Mouse (Mus musculus): ENCODE results near the gene Grip2. TPM values are rescaled to one million over a fixed set of nuclear protein-coding genes. Genes with fewer than 3 reads are reported as not detected.

The Grip2 gene
- total and polyA plus RNA-seq, 3 experiments: 0.07 TPM; not detected in 2

DNA sequence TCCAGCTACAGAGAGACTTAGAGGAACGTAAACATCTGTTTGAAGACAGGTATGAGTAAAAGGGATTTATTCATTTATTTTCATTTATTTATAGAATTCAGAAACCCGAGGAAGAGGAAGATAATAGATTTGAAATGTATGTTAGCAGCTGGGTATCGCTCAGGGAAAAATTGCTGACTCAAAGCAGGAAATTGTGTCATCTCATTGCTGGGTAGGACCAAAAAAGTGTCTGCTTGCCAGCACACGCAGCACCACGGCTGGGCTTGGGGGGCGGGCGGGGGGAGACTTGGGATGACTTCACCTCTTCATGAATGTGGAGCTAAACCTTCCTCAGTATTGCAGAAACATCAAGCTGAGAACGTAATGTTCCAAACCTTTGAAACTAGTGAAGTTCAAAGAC lies 59.5 kb downstream of the Grip2 start (continued):
- TF ChIP-seq IRF4 (IDR thresholded peaks at IDR 0.05; ENCODE audit: low read depth, low read length) (peak; percentile 91), TBP (conservative IDR thresholded peaks at IDR 0.05; ENCODE audit: low read depth, low read length) (no peak), POLR2AphosphoS2 (IDR thresholded peaks at IDR 0.05; ENCODE audit: low read depth, low read length) (no peak), TCF12 (IDR thresholded peaks at IDR 0.05; ENCODE audit: low read depth, low read length) (peak; percentile 61; the same call in 1 of the 2 replicates), E2F4 (IDR thresholded peaks at IDR 0.05; ENCODE audit: insufficient replicate concordance, low read depth, low read length) (no peak), KAT2A (IDR thresholded peaks at IDR 0.05; ENCODE audit: insufficient replicate concordance, low read length) (no peak), ZKSCAN1 (IDR thresholded peaks at IDR 0.05; ENCODE audit: borderline replicate concordance, low read depth, low read length) (no peak), UBTF (IDR thresholded peaks at IDR 0.05; ENCODE audit: low read depth, low read length) (no peak)

DNA sequence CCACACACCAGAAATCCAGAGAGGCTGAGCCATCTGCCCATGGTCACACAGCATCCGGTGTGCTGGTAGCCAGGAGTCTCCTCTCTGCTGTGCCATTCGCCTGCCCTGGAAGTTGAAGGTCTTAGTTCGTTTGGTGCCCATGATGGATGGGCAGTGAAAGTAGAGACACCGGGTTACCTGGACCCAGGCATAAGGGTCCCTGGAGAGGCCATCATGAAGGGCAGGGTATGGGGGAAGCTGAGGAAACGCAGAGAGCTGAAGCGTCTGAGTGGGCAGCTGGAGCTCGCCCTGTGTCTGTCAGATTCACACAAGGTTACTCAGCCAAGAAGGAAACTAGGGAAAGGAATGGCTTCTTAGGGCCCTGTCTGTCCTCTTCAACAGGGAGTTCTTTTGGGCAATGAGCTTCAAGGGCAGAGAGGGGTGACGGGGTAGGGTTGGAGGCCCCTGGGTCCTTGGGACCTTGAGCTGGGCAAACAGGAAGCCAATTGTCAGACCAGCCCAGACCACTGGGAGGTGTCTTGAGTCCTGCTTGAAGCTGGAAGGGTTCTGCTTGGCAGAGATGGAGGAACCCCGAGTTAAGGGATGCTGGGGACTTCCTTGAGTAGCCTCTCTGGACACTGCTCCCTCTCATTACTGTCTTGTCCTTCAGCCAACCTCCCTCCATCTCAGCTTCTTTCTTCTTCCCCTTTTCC lies 64.9 kb downstream of the Grip2 start:
- peak in 1 of 2 experiments; percentile 38; a peak in 2 of 4 replicates for TF ChIP-seq CTCF (conservative IDR thresholded peaks at IDR 0.05 in 1 of 2, IDR thresholded peaks at IDR 0.05 in 1 of 2; ENCODE audit: low read depth in 2 of 2, low read length in 2 of 2)
- TF ChIP-seq HCFC1 (IDR thresholded peaks at IDR 0.05; ENCODE audit: low read depth, low read length): no peak
- TF ChIP-seq RAD21 (IDR thresholded peaks at IDR 0.05; ENCODE audit: low read depth, low read length): peak; percentile 14
- Histone ChIP-seq H3K4me2 (ENCODE audit: insufficient read depth, low read depth, poor library complexity, severe bottlenecking) (no peak overlapping the region), H3K9me3 (replicated peaks; ENCODE audit: low read length) (no peaks in the 10 kb centered on the region), H3K4me3 (replicated peaks in 1 of 3; ENCODE audit: low read depth in 2 of 3, low read length in 2 of 3, poor library complexity in 1 of 3) (no peak overlapping the region), H3K9ac (ENCODE audit: insufficient read depth, low read depth) (no peak overlapping the region), H3K27ac (ENCODE audit: insufficient read depth, low read depth) (no peak overlapping the region), H3K79me2 (replicated peaks; ENCODE audit: control insufficient read depth, extremely low read depth, insufficient read depth, poor library complexity, severe bottlenecking) (no peaks in the 10 kb centered on the region), H3K27me3 (replicated peaks) (no peaks in the 10 kb centered on the region), H3K4me1 (ENCODE audit: control insufficient read depth in 1 of 2, insufficient read depth in 2 of 2) (peaks cover 13 to 15% of the 10 kb centered on the region in 2 experiments), H3K36me3 (replicated peaks in 1 of 2; ENCODE audit: control insufficient read depth in 1 of 2, insufficient read depth in 1 of 2, low read length in 1 of 2) (peaks cover 2 to 29% of the 10 kb centered on the region in 2 experiments)
- in situ Hi-C loops (cut with MboI; ENCODE audit: low pct_ligation_motif_present, low pct_unique_long_range_greater_than_20kb, low sequenced_read_pairs) (no loop called here), dilution Hi-C loops (cut with MboI; ENCODE audit: extremely low pct_ligation_motif_present, extremely low pct_unique_long_range_greater_than_20kb, low sequenced_read_pairs) (no loop called here)
- no peak for DNase-seq (ENCODE audit: extremely low read depth)

DNA sequence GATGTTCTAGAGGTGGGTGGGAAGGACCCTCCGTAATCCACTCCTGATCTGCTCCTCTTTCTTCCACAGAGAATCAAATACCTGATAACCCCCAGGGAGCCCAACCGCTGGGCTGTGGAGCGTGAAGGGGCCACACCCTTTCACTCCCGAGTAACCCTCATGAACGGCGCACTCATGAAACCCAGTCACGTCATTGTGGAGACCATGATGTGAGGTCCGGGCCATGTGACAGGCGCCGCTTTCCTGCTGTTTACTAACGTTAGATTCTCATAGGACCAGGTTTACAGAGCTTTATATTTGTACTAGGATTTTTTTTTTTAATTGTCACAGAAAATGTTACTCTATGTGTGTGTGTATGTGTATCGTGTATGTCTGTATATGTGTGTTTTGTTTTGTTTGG lies 72.2 kb downstream of the Grip2 start:
- Histone ChIP-seq H3K4me3 (replicated peaks in 1 of 3; ENCODE audit: low read depth in 2 of 3, low read length in 2 of 3, poor library complexity in 1 of 3) (no peak overlapping the region), H3K79me2 (replicated peaks; ENCODE audit: control insufficient read depth, extremely low read depth, insufficient read depth, poor library complexity, severe bottlenecking) (no peaks in the 10 kb centered on the region), H3K9ac (ENCODE audit: insufficient read depth, low read depth) (no peak overlapping the region), H3K36me3 (replicated peaks in 1 of 2; ENCODE audit: control insufficient read depth in 1 of 2, insufficient read depth in 1 of 2, low read length in 1 of 2) (peaks cover 25 to 80% of the 10 kb centered on the region in 2 experiments), H3K9me3 (replicated peaks; ENCODE audit: low read length) (no peaks in the 10 kb centered on the region), H3K27ac (ENCODE audit: insufficient read depth, low read depth) (no peak overlapping the region), H3K27me3 (replicated peaks) (no peaks in the 10 kb centered on the region), H3K4me1 (ENCODE audit: control insufficient read depth in 1 of 2, insufficient read depth in 2 of 2) (peaks cover 12 to 31% of the 10 kb centered on the region in 2 experiments), H3K4me2 (ENCODE audit: insufficient read depth, low read depth, poor library complexity, severe bottlenecking) (no peak overlapping the region)
- dilution Hi-C loops (cut with MboI; ENCODE audit: extremely low pct_ligation_motif_present, extremely low pct_unique_long_range_greater_than_20kb, low sequenced_read_pairs) (no loop called here), in situ Hi-C loops (cut with MboI; ENCODE audit: low pct_ligation_motif_present, low pct_unique_long_range_greater_than_20kb, low sequenced_read_pairs) (no loop called here)
- TF ChIP-seq NELFE (IDR thresholded peaks at IDR 0.05; ENCODE audit: low read depth, low read length) (no peak), BHLHE40 (IDR thresholded peaks at IDR 0.05; ENCODE audit: low read depth, low read length) (peak; percentile 61), TCF12 (IDR thresholded peaks at IDR 0.05; ENCODE audit: low read depth, low read length) (no peak), IRF4 (IDR thresholded peaks at IDR 0.05; ENCODE audit: low read depth, low read length) (peak; percentile 43; the same call in 1 of the 2 replicates), EP300 (IDR thresholded peaks at IDR 0.05; ENCODE audit: low read length) (no peak), USF2 (conservative IDR thresholded peaks at IDR 0.05; ENCODE audit: low read depth, low read length) (peak; percentile 39), TBP (conservative IDR thresholded peaks at IDR 0.05; ENCODE audit: low read depth, low read length) (0 out of 2 replicates have a peak, but pooled peaks have one; percentile 13), MYC (IDR thresholded peaks at IDR 0.05; ENCODE audit: low read depth, low read length) (peak; percentile 52; the same call in 1 of the 2 replicates), USF1 (IDR thresholded peaks at IDR 0.05; ENCODE audit: low read depth, low read length) (peak; percentile 68), SMC3 (IDR thresholded peaks at IDR 0.05; ENCODE audit: low read depth, low read length) (no peak), MAX (IDR thresholded peaks at IDR 0.05; ENCODE audit: low read length) (peak; percentile 83), HCFC1 (IDR thresholded peaks at IDR 0.05; ENCODE audit: low read depth, low read length) (peak; percentile 30; the same call in 1 of the 2 replicates), MXI1 (IDR thresholded peaks at IDR 0.05; ENCODE audit: low read depth, low read length) (peak; percentile 73; the same call in 1 of the 2 replicates), ZKSCAN1 (IDR thresholded peaks at IDR 0.05; ENCODE audit: borderline replicate concordance, low read depth, low read length) (no peak), MEF2A (IDR thresholded peaks at IDR 0.05; ENCODE audit: borderline replicate concordance, low read depth, low read length) (0 out of 2 replicates have a peak, but pooled peaks have one; percentile 29), GABPA (IDR thresholded peaks at IDR 0.05; ENCODE audit: insufficient replicate concordance, low read depth, low read length) (no peak), ETS1 (conservative IDR thresholded peaks at IDR 0.05; ENCODE audit: low read depth, low read length) (peak; percentile 56; the same call in 1 of the 2 replicates)
- DNase-seq (ENCODE audit: extremely low read depth): peak; percentile 77

Data from CH12.LX (cell line).